Mouse (Mus musculus): ENCODE measurements around the gene Fermt3. TPM values are rescaled to one million over a fixed set of nuclear protein-coding genes. Genes with fewer than 3 reads are reported as not detected.

Fermt3 gene
- polyA plus RNA-seq, 1 experiment from 2014 or later: 7.6 TPM

- no peaks in the 10 kb centered on the region for H3K27me3 ChIP-seq (ENCODE audit: control insufficient read depth, insufficient read depth, low read length)
- H3K4me3 ChIP-seq (ENCODE audit: low read depth, low read length): peak overlapping the region; percentile 65
- no peak for ATAC-seq (ENCODE audit: low FRiP score, low TSS enrichment)
- under 1% methylated on average over 28 of the region's 28 CpGs for WGBS
- peak overlapping the region; percentile 89 for H3K4me2 ChIP-seq (replicated peaks; ENCODE audit: low read depth)
- TF ChIP-seq EP300 (optimal IDR thresholded peaks at IDR 0.05) (no peak), CTCF (IDR thresholded peaks at IDR 0.05; ENCODE audit: low read depth) (no peak)
- peak overlapping the region; percentile 79 for H3K9ac ChIP-seq (ENCODE audit: low read length)
- DNase-seq (ENCODE audit: low spot score): peak; percentile 63
- H3K9me3 ChIP-seq (ENCODE audit: control insufficient read depth, low read length): no peaks in the 10 kb centered on the region
- H3K27ac ChIP-seq (replicated peaks): peak overlapping the region; percentile 94
- peaks cover 6% of the 10 kb centered on the region; the same call in 1 of the 2 replicates for H3K4me1 ChIP-seq (replicated peaks; ENCODE audit: control insufficient read depth, insufficient read depth)
- H3K36me3 ChIP-seq (ENCODE audit: control insufficient read depth, insufficient read depth, low read length): peaks cover 10% of the 10 kb centered on the region
Observed at GRCm38 (mm10) chr19:6950613-6951153, 68.6 kb downstream of the Fermt3 start.

GRCm38 (mm10) chr19:6949951-6950350 lies 69.3 kb downstream of the Fermt3 start:
- Histone ChIP-seq H3K27ac (replicated peaks) (peak overlapping the region; percentile 24; the same call in 1 of the 2 replicates), H3K9ac (ENCODE audit: low read length) (no peak overlapping the region; the same call in 1 of the 2 replicates), H3K4me3 (ENCODE audit: low read depth, low read length) (peak overlapping the region; percentile 65), H3K4me2 (replicated peaks; ENCODE audit: low read depth) (peak overlapping the region; percentile 89), H3K9me3 (ENCODE audit: control insufficient read depth, low read length) (no peaks in the 10 kb centered on the region), H3K4me1 (replicated peaks; ENCODE audit: control insufficient read depth, insufficient read depth) (peaks cover 6% of the 10 kb centered on the region; the same call in 1 of the 2 replicates), H3K27me3 (ENCODE audit: control insufficient read depth, insufficient read depth, low read length) (no peaks in the 10 kb centered on the region), H3K36me3 (ENCODE audit: control insufficient read depth, insufficient read depth, low read length) (peaks cover 5% of the 10 kb centered on the region; the same call in 1 of the 2 replicates)
- DNase-seq (ENCODE audit: low spot score) (no peak), ATAC-seq (ENCODE audit: low FRiP score, low TSS enrichment) (no peak)
- WGBS: 48% methylated on average over 5 of the region's 5 CpGs
- TF ChIP-seq CTCF (IDR thresholded peaks at IDR 0.05; ENCODE audit: low read depth) (no peak), EP300 (optimal IDR thresholded peaks at IDR 0.05) (no peak)

GRCm38 (mm10) chr19:6949532-6949931 lies 69.7 kb downstream of the Fermt3 start:
- H3K4me1 ChIP-seq (replicated peaks; ENCODE audit: control insufficient read depth, insufficient read depth): peaks cover 6% of the 10 kb centered on the region; the same call in 1 of the 2 replicates
- no peak overlapping the region for H3K4me2 ChIP-seq (replicated peaks; ENCODE audit: low read depth)
- ATAC-seq (ENCODE audit: low FRiP score, low TSS enrichment): no peak
- DNase-seq (ENCODE audit: low spot score): no peak
- no peak for TF ChIP-seq CTCF (IDR thresholded peaks at IDR 0.05; ENCODE audit: low read depth)
- no peak for TF ChIP-seq EP300 (optimal IDR thresholded peaks at IDR 0.05)
- H3K27ac ChIP-seq (replicated peaks): peak overlapping the region; percentile 24; the same call in 1 of the 2 replicates
- no peaks in the 10 kb centered on the region for H3K9me3 ChIP-seq (ENCODE audit: control insufficient read depth, low read length)
- 79% methylated on average over 5 of the region's 5 CpGs for WGBS
- no peaks in the 10 kb centered on the region for H3K27me3 ChIP-seq (ENCODE audit: control insufficient read depth, insufficient read depth, low read length)
- H3K36me3 ChIP-seq (ENCODE audit: control insufficient read depth, insufficient read depth, low read length): peaks cover 4% of the 10 kb centered on the region; the same call in 1 of the 2 replicates
- no peak overlapping the region for H3K4me3 ChIP-seq (ENCODE audit: low read depth, low read length)
- H3K9ac ChIP-seq (ENCODE audit: low read length): no peak overlapping the region; the same call in 1 of the 2 replicates

Other genes with a start within 250 kb of the Fermt3 start
- 34.7 and 34.9 TPM in 2 replicates for gene Rps6ka4, start 178.8 kb downstream of the Fermt3 start, polyA plus RNA-seq (2015; fragmentation: Nextera tagmentation; extraction: Ambion mirVana)
- 0.34 and 0.45 TPM in 2 replicates for gene Ccdc88b, start 161.3 kb downstream of the Fermt3 start, polyA plus RNA-seq (2015; fragmentation: Nextera tagmentation; extraction: Ambion mirVana)
- 75.8 and 85.9 TPM in 2 replicates for gene Trmt112, start 109.8 kb downstream of the Fermt3 start, polyA plus RNA-seq (2015; fragmentation: Nextera tagmentation; extraction: Ambion mirVana)
- gene Prdx5, start 109.4 kb downstream of the Fermt3 start, polyA plus RNA-seq (2015; fragmentation: Nextera tagmentation; extraction: Ambion mirVana): 537 and 559 TPM in 2 replicates
- gene Esrra, start 97.7 kb downstream of the Fermt3 start, polyA plus RNA-seq (2015; fragmentation: Nextera tagmentation; extraction: Ambion mirVana): 20.4 and 20.8 TPM in 2 replicates
- 3.7 and 4.5 TPM in 2 replicates for gene Catsperz, start 94.1 kb downstream of the Fermt3 start, polyA plus RNA-seq (2015; fragmentation: Nextera tagmentation; extraction: Ambion mirVana)
- gene Kcnk4, start 85.0 kb downstream of the Fermt3 start, polyA plus RNA-seq (2015; fragmentation: Nextera tagmentation; extraction: Ambion mirVana): 0.75 and 0.98 TPM in 2 replicates
- gene Bad, start 77.6 kb downstream of the Fermt3 start, polyA plus RNA-seq (2015; fragmentation: Nextera tagmentation; extraction: Ambion mirVana): 79.0 and 82.8 TPM in 2 replicates
- 24.7 and 28.7 TPM in 2 replicates for gene Gpr137, start 77.0 kb downstream of the Fermt3 start, polyA plus RNA-seq (2015; fragmentation: Nextera tagmentation; extraction: Ambion mirVana)
- 143 and 148 TPM in 2 replicates for gene Ppp1r14b, start 44.5 kb downstream of the Fermt3 start, polyA plus RNA-seq (2015; fragmentation: Nextera tagmentation; extraction: Ambion mirVana)
- gene Plcb3, start 43.0 kb downstream of the Fermt3 start, polyA plus RNA-seq (2015; fragmentation: Nextera tagmentation; extraction: Ambion mirVana): 30.0 and 33.2 TPM in 2 replicates
- gene Fkbp2, start 39.0 kb downstream of the Fermt3 start, polyA plus RNA-seq (2015; fragmentation: Nextera tagmentation; extraction: Ambion mirVana): 130 and 134 TPM in 2 replicates
- gene Vegfb, start 31.8 kb downstream of the Fermt3 start, polyA plus RNA-seq (2015; fragmentation: Nextera tagmentation; extraction: Ambion mirVana): 26.2 and 28.0 TPM in 2 replicates
- 33.0 and 37.2 TPM in 2 replicates for gene Dnajc4, start 26.9 kb downstream of the Fermt3 start, polyA plus RNA-seq (2015; fragmentation: Nextera tagmentation; extraction: Ambion mirVana)
- gene Nudt22, start 23.4 kb downstream of the Fermt3 start, polyA plus RNA-seq (2015; fragmentation: Nextera tagmentation; extraction: Ambion mirVana): 21.1 and 21.2 TPM in 2 replicates
- 10.0 and 10.1 TPM in 2 replicates for gene Trpt1, start 23.3 kb downstream of the Fermt3 start, polyA plus RNA-seq (2015; fragmentation: Nextera tagmentation; extraction: Ambion mirVana)
- gene Stip1, start 20.5 kb upstream of the Fermt3 start, polyA plus RNA-seq (2015; fragmentation: Nextera tagmentation; extraction: Ambion mirVana): 67.9 and 69.7 TPM in 2 replicates
- 16.8 and 20.5 TPM in 2 replicates for gene Macrod1, start 37.3 kb upstream of the Fermt3 start, polyA plus RNA-seq (2015; fragmentation: Nextera tagmentation; extraction: Ambion mirVana)
- gene Flrt1, start 86.3 kb upstream of the Fermt3 start, polyA plus RNA-seq (2015; fragmentation: Nextera tagmentation; extraction: Ambion mirVana): 1.1 and 1.6 TPM in 2 replicates
- gene Otub1, start 186.8 kb upstream of the Fermt3 start, polyA plus RNA-seq (2015; fragmentation: Nextera tagmentation; extraction: Ambion mirVana): 121 and 126 TPM in 2 replicates
- gene Cox8a, start 198.1 kb upstream of the Fermt3 start, polyA plus RNA-seq (2015; fragmentation: Nextera tagmentation; extraction: Ambion mirVana): 1,651 and 1,766 TPM in 2 replicates
- gene Naa40, start 221.7 kb upstream of the Fermt3 start, polyA plus RNA-seq (2015; fragmentation: Nextera tagmentation; extraction: Ambion mirVana): 20.1 and 20.5 TPM in 2 replicates
- gene Rcor2, start 247.9 kb upstream of the Fermt3 start, polyA plus RNA-seq (2015; fragmentation: Nextera tagmentation; extraction: Ambion mirVana): 2.2 and 2.4 TPM in 2 replicates

All from stomach, postnatal 0 days (tissue).